Mouse (Mus musculus) natural killer cell, adult 2 months (primary cell): ENCODE measurements at regions not wholly inside any gene's neighbourhood (a gene's known extent, or its start where the extent isn't known, plus 50 kb on each side); places are given as distances from the start of the nearest gene placed in this dataset.

Experiments used
- DNase-seq, 2 experiments: peaks; one replicate each; pipeline ENCODE4 v3.0.0; 2022; ENCODE audit warnings: low spot score in 2 of 2

- DNase-seq, result no peak
These were observed 676.9 kb upstream of the A1bg start for GRCm38 (mm10) chr15:61599734-61600133.

GRCm38 (mm10) chr15:61596318-61596717 lies 673.5 kb upstream of the A1bg start:
- no peak for DNase-seq

GRCm38 (mm10) chr15:61588956-61589355 lies 666.1 kb upstream of the A1bg start:
- DNase-seq, result no peak

- DNase-seq, result no peak
These were observed 659.5 kb upstream of the A1bg start for GRCm38 (mm10) chr15:61582335-61582734.

- no peak for DNase-seq
These were observed 640.5 kb upstream of the A1bg start for GRCm38 (mm10) chr15:61563347-61563746.

- no peak for DNase-seq
These were observed 639.4 kb upstream of the A1bg start for GRCm38 (mm10) chr15:61562252-61562651.

GRCm38 (mm10) chr15:61553908-61554307 lies 631.1 kb upstream of the A1bg start:
- no peak for DNase-seq

- DNase-seq, result no peak
These were observed 630.4 kb upstream of the A1bg start for GRCm38 (mm10) chr15:61553081-61553680.

- no peak for DNase-seq
These were observed 628.4 kb upstream of the A1bg start for GRCm38 (mm10) chr15:61551206-61551605.

GRCm38 (mm10) chr15:61548400-61548799 lies 625.6 kb upstream of the A1bg start:
- DNase-seq, result no peak

- DNase-seq, result peak in 1 of 2 experiments; percentile 28
These were observed 623.8 kb upstream of the A1bg start for GRCm38 (mm10) chr15:61546608-61547007.

GRCm38 (mm10) chr15:61544074-61544473 lies 621.3 kb upstream of the A1bg start:
- no peak for DNase-seq

GRCm38 (mm10) chr15:61541643-61542042 lies 618.8 kb upstream of the A1bg start:
- DNase-seq, result no peak

- peak; percentile 8 to 60 for DNase-seq
These were observed 618.1 kb upstream of the A1bg start for GRCm38 (mm10) chr15:61540753-61541421.

- DNase-seq, result peak in 1 of 2 experiments; percentile 37
These were observed 616.1 kb upstream of the A1bg start for GRCm38 (mm10) chr15:61538930-61539329.

GRCm38 (mm10) chr15:61538169-61538755 lies 615.5 kb upstream of the A1bg start:
- DNase-seq, result no peak

GRCm38 (mm10) chr15:61536332-61536716 lies 613.5 kb upstream of the A1bg start:
- no peak for DNase-seq

GRCm38 (mm10) chr15:61535644-61536331 lies 613.0 kb upstream of the A1bg start:
- no peak for DNase-seq

GRCm38 (mm10) chr15:61535180-61535579 lies 612.4 kb upstream of the A1bg start:
- DNase-seq, result no peak

GRCm38 (mm10) chr15:61532808-61533207 lies 610.0 kb upstream of the A1bg start:
- DNase-seq, result no peak

- no peak for DNase-seq
These were observed 609.2 kb upstream of the A1bg start for GRCm38 (mm10) chr15:61532040-61532439.

- no peak for DNase-seq
These were observed 600.2 kb upstream of the A1bg start for GRCm38 (mm10) chr15:61523036-61523435.

GRCm38 (mm10) chr15:61517265-61517664 lies 594.5 kb upstream of the A1bg start:
- DNase-seq, result no peak
